Mouse (Mus musculus): Measurements from ENCODE around the gene Tmsb15b2.

DNA sequence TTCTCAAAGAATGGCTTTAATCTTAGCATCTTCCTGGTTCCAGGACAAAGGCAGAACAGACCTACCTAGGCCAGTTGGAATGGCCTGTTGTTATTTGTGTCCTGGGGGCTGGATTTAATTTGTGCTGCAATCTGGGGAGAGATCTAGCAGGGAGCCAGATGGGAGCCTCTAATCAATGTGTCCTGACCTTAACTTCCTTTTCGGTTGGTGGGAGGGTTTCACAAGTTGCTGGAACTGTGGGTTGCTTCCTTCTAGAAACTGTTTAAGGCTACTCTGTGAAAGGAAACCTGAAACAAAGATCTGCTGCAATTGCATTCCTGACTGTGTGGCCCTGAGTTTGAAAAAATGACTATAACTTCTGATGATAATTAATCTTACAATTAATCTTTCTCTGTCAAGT is 42.4 kb upstream of the Tmsb15b2 start:
- TF ChIP-seq CTCF (IDR thresholded peaks at IDR 0.05; ENCODE audit: borderline replicate concordance, insufficient read depth, low read depth, low read length) (no peak), POLR2A (IDR thresholded peaks at IDR 0.05; ENCODE audit: borderline replicate concordance, insufficient read depth, low read length) (no peak)
